Mouse (Mus musculus) myocyte (in vitro differentiated cells): ENCODE data around the gene Ldlr.

Experiments
- CEBPB ChIP-seq: IDR thresholded peaks from 2 replicates; pipeline ENCODE4 v1.6.1; 2011; ENCODE audit warnings: mild to moderate bottlenecking, moderate library complexity; ENCODE audit not compliant: poor library complexity, insufficient read depth, severe bottlenecking
- E2F4 ChIP-seq: IDR thresholded peaks from one replicate; pipeline ENCODE4 v1.6.1; 2011; ENCODE audit warnings: mild to moderate bottlenecking, control low read depth, moderate library complexity; ENCODE audit not compliant: insufficient read depth
- MAX ChIP-seq: IDR thresholded peaks from one replicate; pipeline ENCODE4 v1.6.1; 2011; ENCODE audit warnings: low read depth, mild to moderate bottlenecking, control low read depth
- MYOD1 ChIP-seq, 3 experiments: IDR thresholded peaks; one replicate each; pipeline ENCODE4 v1.6.1; 2011; ENCODE audit warnings: control low read depth in 2 of 3, low read depth in 2 of 3, mild to moderate bottlenecking in 2 of 3, moderate library complexity in 1 of 3; ENCODE audit not compliant: insufficient read length in 2 of 3, control insufficient read depth in 1 of 3
- MYOG ChIP-seq, 3 experiments: IDR thresholded peaks; one replicate each; pipeline ENCODE4 v1.6.1; 2011; ENCODE audit warnings: control low read depth in 2 of 3, low read depth in 2 of 3, mild to moderate bottlenecking in 2 of 3; ENCODE audit not compliant: insufficient read length in 2 of 3, control insufficient read depth in 1 of 3, insufficient read depth in 1 of 3
- POLR2A ChIP-seq: IDR thresholded peaks from one replicate; pipeline ENCODE4 v1.6.1; 2011; ENCODE audit warnings: low read depth, mild to moderate bottlenecking, control low read depth, moderate library complexity; ENCODE audit not compliant: insufficient read length
- POLR2AphosphoS2 ChIP-seq: IDR thresholded peaks from one replicate; pipeline ENCODE4 v1.6.1; 2011; ENCODE audit warnings: low read depth, control low read depth; ENCODE audit not compliant: insufficient read length
- REST ChIP-seq: IDR thresholded peaks from one replicate; pipeline ENCODE4 v1.6.1; 2011; ENCODE audit warnings: mild to moderate bottlenecking, control low read depth, moderate library complexity; ENCODE audit not compliant: insufficient read depth, insufficient read length
- SRF ChIP-seq: IDR thresholded peaks from one replicate; pipeline ENCODE4 v1.6.1; 2011; ENCODE audit warnings: low read depth; ENCODE audit not compliant: control insufficient read depth, insufficient read length
- TCF12 ChIP-seq: IDR thresholded peaks from one replicate; pipeline ENCODE4 v1.6.1; 2011; ENCODE audit warnings: mild to moderate bottlenecking, control low read depth; ENCODE audit not compliant: poor library complexity, insufficient read depth, severe bottlenecking
- USF1 ChIP-seq: IDR thresholded peaks from one replicate; pipeline ENCODE4 v1.6.1; 2011; ENCODE audit warnings: low read depth, mild to moderate bottlenecking, control low read depth, moderate library complexity

GRCm38 (mm10) chr9:21797921-21798344 is 74.7 kb downstream of the Ldlr start:
- TF ChIP-seq MAX (no peak), POLR2A (no peak), USF1 (no peak), CEBPB (no peak), MYOG (IDR thresholded peaks at IDR 0.05; ENCODE audit: control insufficient read depth in 1 of 3, insufficient read depth in 1 of 3, insufficient read length in 2 of 3, low read depth in 2 of 3) (no peak), SRF (no peak), TCF12 (no peak), MYOD1 (IDR thresholded peaks at IDR 0.05; ENCODE audit: control insufficient read depth in 1 of 3, insufficient read length in 2 of 3, low read depth in 2 of 3) (peak in 1 of 3 experiments; percentile 55), POLR2AphosphoS2 (no peak), E2F4 (no peak), REST (no peak)
